Mouse (Mus musculus): Measurements from ENCODE around the gene Gm20708.

DNA sequence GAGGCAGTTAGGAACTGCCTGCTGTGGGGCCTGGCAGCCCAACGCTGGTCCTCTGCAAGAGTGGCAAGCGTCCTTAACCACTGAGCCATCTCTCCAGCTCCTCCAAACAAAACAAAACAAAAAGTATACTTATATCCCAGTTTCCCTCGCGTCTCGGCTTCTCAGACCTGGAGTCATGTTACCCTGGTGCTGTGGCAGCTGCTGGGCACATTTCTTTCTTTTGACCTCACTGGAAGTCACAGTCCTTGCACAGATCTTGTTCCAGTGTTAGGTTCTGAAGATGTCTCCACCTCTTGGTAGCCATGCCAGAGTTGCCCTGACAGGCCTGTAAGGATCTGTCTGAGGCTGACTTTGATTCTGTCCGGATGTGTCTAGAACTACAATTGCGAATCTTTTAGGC lies 7.8 kb upstream of the Gm20708 start:
- TF ChIP-seq CTCF (conservative IDR thresholded peaks at IDR 0.05; ENCODE audit: low read length) (no peak), NANOG (IDR thresholded peaks at IDR 0.05; ENCODE audit: borderline replicate concordance, low read length) (no peak), POU5F1 (IDR thresholded peaks at IDR 0.05; ENCODE audit: borderline replicate concordance, low read length) (no peak)

Data from E14TG2a.4 (cell line).